Mouse (Mus musculus) thymus, adult 2 months (tissue): ENCODE results near the gene Med23. TPM values are rescaled to one million over a fixed set of nuclear protein-coding genes. Genes with fewer than 3 reads are reported as not detected.

Source experiments
- DNase-seq: peaks from one replicate; pipeline ENCODE4 v3.0.0; 2021
- H3K27ac ChIP-seq: fragments of 200-500 bp; 2 replicates; pipeline ENCODE4 v1.5.1; 2012; ENCODE audit warnings: low read length, control low read depth; ENCODE audit not compliant: control insufficient read depth, insufficient read depth
- H3K27me3 ChIP-seq: fragments of 200-500 bp; 2 replicates; pipeline ENCODE4 v1.6.1; 2012; ENCODE audit warnings: mild to moderate bottlenecking, low read length, moderate library complexity, mixed read lengths; ENCODE audit not compliant: control insufficient read depth, insufficient read depth
- H3K36me3 ChIP-seq: fragments of 200-500 bp; 2 replicates; pipeline ENCODE4 v1.6.1; 2012; ENCODE audit warnings: mild to moderate bottlenecking, low read length, moderate library complexity; ENCODE audit not compliant: control insufficient read depth, insufficient read depth
- H3K4me1 ChIP-seq: fragments of 200-500 bp; replicated peaks from 2 replicates; pipeline ENCODE4 v1.6.1; 2012; ENCODE audit warnings: low read length; ENCODE audit not compliant: control insufficient read depth, insufficient read depth
- H3K4me3 ChIP-seq: fragments of 200-500 bp; 2 replicates; pipeline ENCODE4 v1.5.1; 2012; ENCODE audit warnings: mild to moderate bottlenecking, low read length, control low read depth, moderate library complexity; ENCODE audit not compliant: control insufficient read depth, insufficient read depth
- CTCF ChIP-seq: fragments of 200-500 bp; IDR thresholded peaks from 2 replicates; pipeline ENCODE4 v1.5.1; 2012; ENCODE audit warnings: mild to moderate bottlenecking, control low read depth, low read length, moderate library complexity, borderline replicate concordance; ENCODE audit not compliant: control insufficient read depth, poor library complexity, insufficient read depth; ENCODE audit errors: extremely low read depth
- POLR2A ChIP-seq: fragments of 200-500 bp; IDR thresholded peaks from 2 replicates; pipeline ENCODE4 v1.6.1; 2012; ENCODE audit warnings: mild to moderate bottlenecking, low read length, control low read depth, moderate library complexity; ENCODE audit not compliant: control insufficient read depth, poor library complexity, insufficient read depth; ENCODE audit errors: extremely low read depth
- WGBS: fragments of 180-500 bp; shearing (Covaris S2); methylation state at CpG from one replicate; pipeline ENCODE4 v1.1.7; 2018; 5-methylcytosine and 5-hydroxymethylcytosine counted together
- polyA plus RNA-seq: library from polyadenylated mRNA; depleted of rRNA; stranded (reverse); fragments of >200 nt; gene quantifications from 2 replicates; pipeline ENCODE4 v1.2.3, GENCODE M21; 2012

Med23 gene
- polyA plus RNA-seq, 1 experiment, result 28.9 TPM

DNA sequence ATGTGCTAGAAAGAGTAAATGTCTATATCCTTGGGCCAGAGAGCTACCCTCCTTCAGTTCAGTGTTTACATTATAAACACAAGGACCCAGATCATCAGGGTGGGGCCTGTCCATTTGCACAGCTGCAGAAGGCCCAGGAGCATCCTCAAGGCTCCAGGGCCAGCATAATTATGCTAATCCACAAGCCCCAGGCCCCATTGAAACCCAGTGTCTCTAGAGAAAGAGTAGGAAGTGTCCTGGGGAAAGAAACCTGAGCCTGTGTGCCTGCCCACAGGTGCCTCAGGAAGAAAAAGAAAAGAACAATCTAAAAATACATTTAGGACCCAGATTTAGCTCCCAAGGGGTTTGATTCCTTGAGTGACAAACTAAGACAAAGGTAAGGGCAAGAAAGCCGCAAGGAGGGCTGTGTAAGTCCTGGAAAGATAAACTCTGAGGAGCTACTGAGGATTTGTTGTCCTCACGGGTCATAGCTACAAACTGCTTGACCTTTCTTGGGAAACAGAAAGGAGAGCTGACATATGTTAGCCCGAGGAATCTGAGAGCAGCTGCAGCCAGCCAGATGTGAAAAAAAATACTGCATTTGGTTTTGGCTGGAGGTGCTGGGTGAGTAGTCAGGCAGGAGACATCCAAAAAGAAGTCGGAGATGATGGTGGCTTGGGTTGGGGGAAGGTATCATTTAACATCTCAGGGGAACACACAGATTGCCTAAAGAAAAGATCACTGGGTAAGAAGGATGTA, 35.0 kb upstream of the Med23 start:
- WGBS, result 75% methylated on average over 4 of the region's 4 CpGs
- no peak overlapping the region for H3K27ac ChIP-seq
- TF ChIP-seq CTCF, result no peak
- no peak for TF ChIP-seq POLR2A
- no peak overlapping the region for H3K4me3 ChIP-seq
- H3K4me1 ChIP-seq, result no peaks in the 10 kb centered on the region
- H3K27me3 ChIP-seq, result no peaks in the 10 kb centered on the region
- no peak for DNase-seq
- H3K36me3 ChIP-seq, result no peaks in the 10 kb centered on the region

DNA sequence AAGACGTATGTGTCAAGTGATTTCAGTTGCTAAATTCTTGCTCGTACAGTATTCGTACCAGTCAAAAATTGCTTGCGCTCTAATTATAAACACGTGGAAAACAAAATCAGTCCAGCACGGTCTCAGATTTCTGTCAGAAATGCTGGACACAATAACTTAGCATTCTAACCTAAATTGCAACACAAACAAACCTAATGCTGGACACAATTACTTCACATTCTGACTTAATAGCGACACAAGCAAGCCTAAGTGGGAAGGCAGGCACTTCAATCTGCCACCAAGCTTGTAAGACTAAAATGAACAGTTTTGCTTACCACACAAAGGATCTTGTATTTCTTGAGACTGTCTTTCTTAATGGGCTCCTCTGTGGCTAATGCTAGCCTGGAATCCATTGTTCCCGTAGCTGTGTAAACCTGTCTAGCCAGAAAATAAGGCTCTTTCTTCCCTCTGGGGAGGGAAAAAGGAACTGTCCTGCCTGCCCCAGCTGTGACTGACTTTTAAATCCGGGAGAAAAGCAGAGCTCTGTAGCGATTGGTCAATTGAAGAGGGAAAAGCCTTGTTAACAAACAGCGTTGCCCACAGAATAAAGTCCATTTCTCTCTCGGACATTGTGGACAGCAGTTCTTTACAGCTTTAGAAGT, 34.0 kb upstream of the Med23 start:
- Histone ChIP-seq H3K36me3 (no peaks in the 10 kb centered on the region), H3K4me3 (no peak overlapping the region), H3K4me1 (no peaks in the 10 kb centered on the region), H3K27me3 (no peaks in the 10 kb centered on the region), H3K27ac (no peak overlapping the region)
- 79% methylated on average over 12 of the region's 12 CpGs for WGBS
- TF ChIP-seq POLR2A (no peak), CTCF (no peak)
- no peak for DNase-seq

GRCm38 (mm10) chr10:24836366-24837038, 33.3 kb upstream of the Med23 start:
- no peak overlapping the region for H3K4me3 ChIP-seq
- no peaks in the 10 kb centered on the region for H3K27me3 ChIP-seq
- WGBS, result 90% methylated on average over 4 of the region's 4 CpGs
- no peaks in the 10 kb centered on the region for H3K4me1 ChIP-seq
- no peak overlapping the region for H3K27ac ChIP-seq
- H3K36me3 ChIP-seq, result no peaks in the 10 kb centered on the region
- DNase-seq, result no peak
- no peak for TF ChIP-seq CTCF
- no peak for TF ChIP-seq POLR2A

DNA sequence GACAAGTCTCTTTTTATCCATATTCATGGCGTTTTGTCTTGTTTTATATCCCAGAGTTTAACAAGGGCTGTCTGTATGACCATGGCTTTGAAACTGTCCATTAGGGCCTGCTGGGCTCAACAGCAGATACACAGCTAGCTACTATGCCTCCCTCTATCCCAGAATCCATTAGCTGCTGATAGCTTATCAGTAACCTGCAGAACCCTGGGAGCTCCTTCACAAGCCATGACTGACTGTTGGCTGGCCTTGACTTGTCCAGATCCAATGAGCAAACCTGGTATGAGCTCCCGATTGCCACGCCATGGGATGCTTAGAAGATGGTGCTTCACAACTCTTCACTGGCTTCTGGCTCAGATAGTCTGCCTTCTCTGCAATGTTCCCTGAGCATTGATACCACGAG, 29.0 kb upstream of the Med23 start:
- Histone ChIP-seq H3K27me3 (no peaks in the 10 kb centered on the region), H3K27ac (no peak overlapping the region), H3K4me1 (no peaks in the 10 kb centered on the region), H3K36me3 (no peaks in the 10 kb centered on the region), H3K4me3 (no peak overlapping the region)
- no peak for TF ChIP-seq POLR2A
- TF ChIP-seq CTCF, result no peak
- 95% methylated on average over 4 of the region's 4 CpGs for WGBS
- DNase-seq, result no peak

GRCm38 (mm10) chr10:24841998-24842397, 27.8 kb upstream of the Med23 start:
- DNase-seq, result no peak
- H3K27ac ChIP-seq, result no peak overlapping the region
- no peak for TF ChIP-seq CTCF
- TF ChIP-seq POLR2A, result no peak
- no peak overlapping the region for H3K4me3 ChIP-seq
- 69% methylated on average over 2 of the region's 2 CpGs for WGBS
- no peaks in the 10 kb centered on the region for H3K36me3 ChIP-seq
- H3K27me3 ChIP-seq, result no peaks in the 10 kb centered on the region
- no peaks in the 10 kb centered on the region for H3K4me1 ChIP-seq

- H3K27me3 ChIP-seq, result no peaks in the 10 kb centered on the region
- no peak for DNase-seq
- no peak within 1 kb of the TSS for H3K4me3 ChIP-seq
- 96% methylated on average over 1 of the region's 1 CpGs for WGBS
- H3K27ac ChIP-seq, result no peak within 1 kb of the TSS
- no peak for TF ChIP-seq CTCF
- no peak for TF ChIP-seq POLR2A
- H3K36me3 ChIP-seq, result no peaks in the 10 kb centered on the region
- H3K4me1 ChIP-seq, result no peaks in the 10 kb centered on the region
These were observed 27.1 kb upstream of the Med23 start, which contains the start of gene Enpp3 for GRCm38 (mm10) chr10:24842676-24843075. Enpp3 (minus strand) TSS chr10:24842823.
